Mouse (Mus musculus) thymus, adult 2 months (tissue): ENCODE results near the gene Poglut1.

Experiments
- CTCF ChIP-seq: fragments of 200-500 bp; IDR thresholded peaks from 2 replicates; pipeline ENCODE4 v1.5.1; 2012; ENCODE audit warnings: mild to moderate bottlenecking, control low read depth, low read length, moderate library complexity, borderline replicate concordance; ENCODE audit not compliant: control insufficient read depth, poor library complexity, insufficient read depth; ENCODE audit errors: extremely low read depth
- POLR2A ChIP-seq: fragments of 200-500 bp; IDR thresholded peaks from 2 replicates; pipeline ENCODE4 v1.6.1; 2012; ENCODE audit warnings: mild to moderate bottlenecking, low read length, control low read depth, moderate library complexity; ENCODE audit not compliant: control insufficient read depth, poor library complexity, insufficient read depth; ENCODE audit errors: extremely low read depth

- TF ChIP-seq CTCF, result no peak
- no peak for TF ChIP-seq POLR2A
These were observed 53.4 kb downstream of the Poglut1 start for GRCm38 (mm10) chr16:38496604-38497140.
